Mouse (Mus musculus) embryonic facial prominence, embryonic 12.5 days (tissue): ENCODE data around the gene Scn11a. TPM values are rescaled to one million over a fixed set of nuclear protein-coding genes. Genes with fewer than 3 reads are reported as not detected.

ENCODE experiments used
- ATAC-seq: fragments of 200-750 bp; cut with Nextera tagmentation; 2 replicates; pipeline ENCODE4 v1.8.0; 2017; ENCODE audit not compliant: insufficient number of reproducible peaks, insufficient read depth, low FRiP score, low TSS enrichment
- H3K27ac ChIP-seq: fragments of 300-500 bp; sonication (generic); 2 replicates; pipeline ENCODE4 v1.5.1; 2016; ENCODE audit warnings: mild to moderate bottlenecking
- H3K27me3 ChIP-seq: fragments of 300-500 bp; sonication (generic); 2 replicates; pipeline ENCODE4 v1.6.1; 2016; ENCODE audit warnings: mild to moderate bottlenecking, moderate library complexity
- H3K36me3 ChIP-seq: fragments of 300-500 bp; sonication (generic); 2 replicates; pipeline ENCODE4 v1.6.1; 2016; ENCODE audit warnings: mild to moderate bottlenecking
- H3K4me1 ChIP-seq: fragments of 300-500 bp; sonication (generic); 2 replicates; pipeline ENCODE4 v1.6.1; 2016
- H3K4me2 ChIP-seq: fragments of 300-500 bp; sonication (generic); replicated peaks from 2 replicates; pipeline ENCODE4 v1.6.1; 2016; ENCODE audit warnings: mild to moderate bottlenecking, moderate library complexity
- H3K4me3 ChIP-seq: fragments of 300-500 bp; sonication (generic); 2 replicates; pipeline ENCODE4 v1.5.1; 2016; ENCODE audit warnings: mild to moderate bottlenecking
- H3K9ac ChIP-seq: fragments of 300-500 bp; sonication (generic); 2 replicates; pipeline ENCODE4 v1.6.1; 2016; ENCODE audit warnings: mild to moderate bottlenecking, moderate library complexity
- H3K9me3 ChIP-seq: fragments of 300-500 bp; sonication (generic); 2 replicates; pipeline ENCODE4 v1.6.1; 2016; ENCODE audit warnings: mild to moderate bottlenecking, moderate library complexity
- WGBS: fragments of 180-500 bp; shearing (Covaris S2); methylation state at CpG from one replicate; pipeline ENCODE4 v1.1.7; 2016; 5-methylcytosine and 5-hydroxymethylcytosine counted together
- polyA plus RNA-seq: library from polyadenylated mRNA; unstranded; fragments of >200 nt; fragmentation: Nextera tagmentation; extraction: Ambion mirVana; gene quantifications from 2 replicates; pipeline ENCODE4 v1.2.1, GENCODE M21; 2016

Gene Scn11a
- polyA plus RNA-seq, 1 experiment from 2014 or later: 0.04 TPM

- 68% methylated on average over 4 of the region's 4 CpGs for WGBS
- Histone ChIP-seq H3K36me3 (no peaks in the 10 kb centered on the region), H3K27ac (no peak overlapping the region), H3K4me2 (no peak overlapping the region), H3K27me3 (no peaks in the 10 kb centered on the region), H3K9ac (no peak overlapping the region), H3K4me1 (no peaks in the 10 kb centered on the region), H3K9me3 (no peaks in the 10 kb centered on the region), H3K4me3 (no peak overlapping the region)
- no peak for ATAC-seq
Measured at GRCm38 (mm10) chr9:119794470-119794869, 30.8 kb downstream of the Scn11a start.

GRCm38 (mm10) chr9:119792505-119792904 lies 32.8 kb downstream of the Scn11a start:
- no peak overlapping the region for H3K4me3 ChIP-seq
- H3K36me3 ChIP-seq: no peaks in the 10 kb centered on the region
- H3K4me2 ChIP-seq: no peak overlapping the region
- no peaks in the 10 kb centered on the region for H3K9me3 ChIP-seq
- H3K27ac ChIP-seq: no peak overlapping the region
- H3K9ac ChIP-seq: no peak overlapping the region
- ATAC-seq: no peak
- no peaks in the 10 kb centered on the region for H3K27me3 ChIP-seq
- no peaks in the 10 kb centered on the region for H3K4me1 ChIP-seq
- 45% methylated on average over 9 of the region's 9 CpGs for WGBS

DNA sequence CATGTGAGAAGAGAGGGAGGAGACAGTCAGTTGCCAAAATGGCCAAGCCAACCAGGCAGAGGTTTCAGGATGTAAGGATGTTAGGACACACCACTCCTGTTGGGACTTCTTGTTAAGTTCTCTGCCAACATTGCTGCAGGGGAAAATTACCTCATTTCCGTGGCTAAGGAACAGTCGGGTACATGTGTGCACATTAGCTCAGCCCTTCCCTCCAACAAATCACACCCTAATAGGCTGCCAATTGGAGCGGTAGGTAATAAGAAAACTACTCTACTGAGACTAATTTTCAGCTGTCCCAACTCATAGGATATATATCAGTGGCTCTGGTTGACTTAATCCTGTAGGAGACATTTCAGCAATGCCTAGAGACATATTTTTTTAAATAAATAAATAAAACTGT lies 44.4 kb downstream of the Scn11a start:
- H3K27ac ChIP-seq: no peak overlapping the region
- no peaks in the 10 kb centered on the region for H3K36me3 ChIP-seq
- H3K9ac ChIP-seq: no peak overlapping the region
- no peak overlapping the region for H3K4me3 ChIP-seq
- ATAC-seq: no peak
- no peaks in the 10 kb centered on the region for H3K9me3 ChIP-seq
- H3K4me1 ChIP-seq: no peaks in the 10 kb centered on the region
- no peaks in the 10 kb centered on the region for H3K27me3 ChIP-seq
- H3K4me2 ChIP-seq: no peak overlapping the region
- 65% methylated on average over 3 of the region's 3 CpGs for WGBS

DNA sequence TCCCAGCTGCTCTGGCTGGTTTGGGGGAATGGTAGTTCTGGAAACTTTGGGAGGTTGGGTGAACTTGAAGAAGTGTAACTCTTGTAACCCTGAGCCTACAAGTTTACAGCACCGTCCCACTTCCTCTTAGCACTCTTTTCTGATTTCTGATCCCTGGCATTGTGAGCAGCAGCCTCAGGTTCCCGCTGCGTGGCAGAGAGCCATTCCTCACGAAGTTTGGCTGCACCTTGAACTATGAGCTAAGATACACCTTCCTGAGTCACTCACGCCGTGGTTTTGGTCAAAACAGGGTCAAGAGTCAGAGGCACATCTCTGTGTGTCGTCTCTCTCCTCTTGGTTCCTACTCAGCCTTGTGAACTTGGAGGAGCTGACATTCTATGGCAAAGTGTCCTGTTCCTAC lies 48.6 kb downstream of the Scn11a start:
- Histone ChIP-seq H3K9me3 (no peaks in the 10 kb centered on the region), H3K9ac (no peak overlapping the region), H3K27ac (no peak overlapping the region), H3K36me3 (no peaks in the 10 kb centered on the region), H3K4me2 (no peak overlapping the region), H3K4me3 (no peak overlapping the region), H3K27me3 (no peaks in the 10 kb centered on the region), H3K4me1 (no peaks in the 10 kb centered on the region)
- ATAC-seq: no peak
- 85% methylated on average over 7 of the region's 7 CpGs for WGBS

GRCm38 (mm10) chr9:119768585-119768984 lies 56.7 kb downstream of the Scn11a start:
- no peaks in the 10 kb centered on the region for H3K9me3 ChIP-seq
- H3K36me3 ChIP-seq: no peaks in the 10 kb centered on the region
- no peak overlapping the region for H3K9ac ChIP-seq
- H3K4me3 ChIP-seq: no peak overlapping the region
- no peak overlapping the region for H3K4me2 ChIP-seq
- 41% methylated on average over 7 of the region's 7 CpGs for WGBS
- no peaks in the 10 kb centered on the region for H3K27me3 ChIP-seq
- no peak overlapping the region for H3K27ac ChIP-seq
- no peaks in the 10 kb centered on the region for H3K4me1 ChIP-seq
- no peak for ATAC-seq

GRCm38 (mm10) chr9:119760226-119760625 lies 65.0 kb downstream of the Scn11a start:
- no peaks in the 10 kb centered on the region for H3K27me3 ChIP-seq
- no peak overlapping the region for H3K4me2 ChIP-seq
- ATAC-seq: no peak
- no peaks in the 10 kb centered on the region for H3K36me3 ChIP-seq
- H3K9ac ChIP-seq: no peak overlapping the region
- no peaks in the 10 kb centered on the region for H3K4me1 ChIP-seq
- 90% methylated on average over 3 of the region's 3 CpGs for WGBS
- H3K27ac ChIP-seq: no peak overlapping the region
- no peak overlapping the region for H3K4me3 ChIP-seq
- H3K9me3 ChIP-seq: peaks cover 6% of the 10 kb centered on the region; the same call in 1 of the 2 replicates

- Histone ChIP-seq H3K4me2 (no peak overlapping the region), H3K27ac (no peak overlapping the region), H3K9ac (no peak overlapping the region), H3K27me3 (no peaks in the 10 kb centered on the region), H3K4me1 (no peaks in the 10 kb centered on the region), H3K4me3 (no peak overlapping the region), H3K9me3 (peaks cover 6% of the 10 kb centered on the region; the same call in 1 of the 2 replicates), H3K36me3 (no peaks in the 10 kb centered on the region)
- ATAC-seq: no peak
- WGBS: 89% methylated on average over 1 of the region's 1 CpGs
Measured at GRCm38 (mm10) chr9:119759457-119759856, 65.8 kb downstream of the Scn11a start.

GRCm38 (mm10) chr9:119751507-119751906 lies 73.7 kb downstream of the Scn11a start:
- H3K9me3 ChIP-seq: no peaks in the 10 kb centered on the region
- H3K4me2 ChIP-seq: no peak overlapping the region
- WGBS: 12% methylated on average over 5 of the region's 5 CpGs
- no peak overlapping the region for H3K9ac ChIP-seq
- no peak overlapping the region for H3K27ac ChIP-seq
- H3K36me3 ChIP-seq: no peaks in the 10 kb centered on the region
- no peak overlapping the region for H3K4me3 ChIP-seq
- ATAC-seq: no peak
- H3K27me3 ChIP-seq: no peaks in the 10 kb centered on the region
- H3K4me1 ChIP-seq: no peaks in the 10 kb centered on the region

- Histone ChIP-seq H3K27ac (no peak overlapping the region), H3K27me3 (no peaks in the 10 kb centered on the region), H3K9ac (no peak overlapping the region), H3K4me2 (no peak overlapping the region), H3K4me3 (no peak overlapping the region), H3K4me1 (no peaks in the 10 kb centered on the region), H3K9me3 (no peaks in the 10 kb centered on the region), H3K36me3 (no peaks in the 10 kb centered on the region)
- WGBS: 81% methylated on average over 9 of the region's 9 CpGs
- ATAC-seq: no peak
Measured at GRCm38 (mm10) chr9:119749112-119749511, 76.1 kb downstream of the Scn11a start.

DNA sequence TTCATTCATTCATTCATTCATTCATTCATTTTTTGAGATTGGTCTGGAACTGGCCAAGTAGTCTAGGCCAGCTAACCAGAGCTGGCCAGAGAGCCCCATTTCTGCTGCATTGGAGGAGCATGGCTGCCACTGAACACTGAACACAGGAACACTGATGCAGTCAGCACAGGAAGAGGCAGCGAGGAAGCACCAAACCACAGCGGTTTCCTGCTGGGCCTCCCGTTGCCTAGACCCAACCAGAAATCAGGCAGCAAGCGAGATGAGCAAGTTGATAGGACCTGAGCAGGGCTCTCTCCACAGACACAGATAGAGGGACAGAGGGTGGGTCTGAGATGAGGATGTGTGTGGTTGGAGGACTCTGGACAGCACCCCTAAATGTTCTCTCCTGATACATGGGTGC lies 81.4 kb downstream of the Scn11a start:
- H3K36me3 ChIP-seq: no peaks in the 10 kb centered on the region
- H3K4me2 ChIP-seq: no peak overlapping the region
- WGBS: 84% methylated on average over 4 of the region's 4 CpGs
- no peak overlapping the region for H3K9ac ChIP-seq
- ATAC-seq: no peak
- H3K27ac ChIP-seq: no peak overlapping the region
- no peaks in the 10 kb centered on the region for H3K4me1 ChIP-seq
- H3K4me3 ChIP-seq: no peak overlapping the region
- H3K9me3 ChIP-seq: no peaks in the 10 kb centered on the region; the same call in 1 of the 2 replicates
- H3K27me3 ChIP-seq: no peaks in the 10 kb centered on the region

GRCm38 (mm10) chr9:119743312-119743711 lies 81.9 kb downstream of the Scn11a start:
- 91% methylated on average over 3 of the region's 3 CpGs for WGBS
- H3K9me3 ChIP-seq: no peaks in the 10 kb centered on the region; the same call in 1 of the 2 replicates
- no peak overlapping the region for H3K9ac ChIP-seq
- H3K4me1 ChIP-seq: no peaks in the 10 kb centered on the region
- ATAC-seq: no peak
- no peak overlapping the region for H3K4me2 ChIP-seq
- no peaks in the 10 kb centered on the region for H3K36me3 ChIP-seq
- H3K27ac ChIP-seq: no peak overlapping the region
- H3K27me3 ChIP-seq: no peaks in the 10 kb centered on the region
- H3K4me3 ChIP-seq: no peak overlapping the region

- Histone ChIP-seq H3K36me3 (no peaks in the 10 kb centered on the region), H3K27ac (no peak overlapping the region), H3K4me3 (no peak overlapping the region), H3K9me3 (no peaks in the 10 kb centered on the region; the same call in 1 of the 2 replicates), H3K4me1 (no peaks in the 10 kb centered on the region), H3K27me3 (no peaks in the 10 kb centered on the region), H3K4me2 (no peak overlapping the region), H3K9ac (no peak overlapping the region)
- WGBS: 35% methylated on average over 5 of the region's 5 CpGs
- no peak for ATAC-seq
Measured at GRCm38 (mm10) chr9:119741101-119741786, 84.0 kb downstream of the Scn11a start.
